Mouse (Mus musculus) layer of hippocampus, postnatal 14 days (tissue): ENCODE data around the gene Olfr1346. TPM values are rescaled to one million over a fixed set of nuclear protein-coding genes. Genes with fewer than 3 reads are reported as not detected.
"Not testable (repeated sequence)": the region's sequence is repeated elsewhere in the genome, so short reads cannot be mapped to it uniquely, and the experiment has no call there.

Experiments used
- DNase-seq, 2 experiments: peaks; one replicate each; pipeline ENCODE4 v3.0.0; 2021 to 2022; ENCODE audit warnings: low spot score in 2 of 2, mixed read lengths in 1 of 2
- long read RNA-seq, 2 experiments: library from polyadenylated mRNA; stranded (forward); transcript quantifications; one replicate each; pipeline ENCODE4 v2.0.0; 2021
- total RNA-seq, 2 experiments: library from RNA; stranded (reverse); gene quantifications; 2 replicates each; pipeline ENCODE4 v1.2.3; 2021

Olfr1346 gene
- not detected for total RNA-seq
- long read RNA-seq, experiment 1: 0 reads
- long read RNA-seq, experiment 2: 0 reads

DNA sequence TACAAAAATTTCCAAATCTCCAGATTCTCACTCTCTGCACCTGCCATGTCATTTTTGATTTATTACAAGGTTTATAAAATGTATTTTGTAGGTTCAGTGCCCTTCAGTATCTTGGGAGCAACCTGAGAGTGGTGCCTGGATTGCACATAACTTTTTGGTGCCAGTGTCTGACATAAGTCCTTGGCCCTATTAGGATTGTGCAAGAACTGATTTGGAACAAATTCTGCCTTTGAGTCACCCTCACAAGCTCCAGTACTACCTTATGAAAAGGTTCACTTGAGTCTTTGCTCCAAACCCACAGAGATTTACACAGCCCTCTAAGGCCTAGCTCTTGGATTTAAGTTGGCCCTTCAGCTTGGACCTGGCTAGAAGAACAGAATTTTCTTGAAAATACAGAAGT lies at the start of gene Olfr1346:
Gene Olfr1346, plus strand, starts transcription at position 151 of the 400 bp plus-strand sequence.
- DNase-seq: no peak

GRCm38 (mm10) chr7:6419894-6420293 lies 47.0 kb upstream of the Olfr1346 start:
- DNase-seq: no peak

DNA sequence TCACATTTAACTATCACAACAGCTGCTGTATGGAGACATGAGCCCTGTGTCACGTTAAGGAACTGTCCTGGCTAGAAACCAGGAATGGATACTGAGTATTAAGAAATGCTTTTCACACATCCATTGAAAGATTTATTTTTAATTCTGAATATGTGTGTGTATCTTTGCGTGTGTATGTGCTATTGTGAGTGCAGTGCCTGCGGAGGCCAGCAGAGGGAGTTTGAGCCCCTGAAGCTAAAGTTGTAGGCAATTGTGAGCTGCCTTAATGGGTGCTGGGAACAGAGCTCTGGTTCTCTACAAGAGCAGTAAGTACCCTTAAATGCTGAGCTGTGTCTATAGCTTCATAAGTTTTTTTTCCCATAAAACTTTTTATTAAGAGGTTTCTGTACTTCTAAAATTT lies 37.5 kb upstream of the Olfr1346 start:
- DNase-seq: no peak

DNA sequence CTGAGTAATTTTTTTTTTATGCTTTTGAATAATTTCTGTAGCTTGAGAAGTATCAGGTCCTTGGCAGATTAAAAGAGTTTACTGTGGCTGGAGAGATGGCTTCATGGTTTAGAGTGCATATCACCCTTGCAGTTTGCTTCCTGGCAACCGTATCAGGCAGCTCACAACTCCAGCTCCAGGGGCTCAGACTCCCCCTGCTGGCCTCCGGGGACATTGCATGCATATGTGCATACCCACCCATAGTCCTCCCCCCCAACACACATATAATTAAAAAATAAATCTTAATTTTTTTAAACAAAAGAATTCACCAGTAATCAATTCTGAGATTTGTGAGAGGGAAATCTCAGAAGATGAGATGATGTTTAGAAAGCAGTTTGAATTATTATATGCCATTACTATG lies 36.6 kb upstream of the Olfr1346 start:
- DNase-seq: no peak

- no peak for DNase-seq
These were observed 28.5 kb upstream of the Olfr1346 start, which contains the start of gene Olfr1344 for GRCm38 (mm10) chr7:6438388-6438787. TSS of gene Olfr1344 (plus strand) at chr7:6438688.

- DNase-seq: no peak
These were observed 25.7 kb upstream of the Olfr1346 start for GRCm38 (mm10) chr7:6441173-6441572.

DNA sequence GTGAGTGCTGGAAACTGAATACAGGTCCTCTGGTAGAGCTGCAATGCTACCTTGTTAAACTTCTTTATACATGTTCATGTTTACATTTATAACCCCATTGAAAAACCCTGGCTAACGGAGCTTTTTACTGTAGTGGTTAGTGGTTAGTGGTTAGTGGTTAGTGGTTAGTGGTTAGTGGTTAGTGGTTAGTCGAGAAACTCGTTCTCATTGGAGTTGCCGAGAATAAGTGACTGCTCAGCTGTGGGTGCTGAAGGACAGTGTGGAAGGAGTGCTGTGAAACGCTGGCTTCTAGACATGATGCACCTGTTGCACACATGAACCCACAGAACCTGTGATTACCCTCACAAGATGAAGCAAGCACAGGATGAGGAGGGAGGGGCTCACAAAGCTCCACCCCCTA lies 19.1 kb upstream of the Olfr1346 start:
- no peak for DNase-seq

GRCm38 (mm10) chr7:6455868-6456267 lies 11.0 kb upstream of the Olfr1346 start, which contains the start of gene Olfr1336:
TSS of gene Olfr1336 (plus strand) at chr7:6456168.
- DNase-seq: no peak

- DNase-seq: no peak
These were observed 10.5 kb upstream of the Olfr1346 start for GRCm38 (mm10) chr7:6456399-6456798.

DNA sequence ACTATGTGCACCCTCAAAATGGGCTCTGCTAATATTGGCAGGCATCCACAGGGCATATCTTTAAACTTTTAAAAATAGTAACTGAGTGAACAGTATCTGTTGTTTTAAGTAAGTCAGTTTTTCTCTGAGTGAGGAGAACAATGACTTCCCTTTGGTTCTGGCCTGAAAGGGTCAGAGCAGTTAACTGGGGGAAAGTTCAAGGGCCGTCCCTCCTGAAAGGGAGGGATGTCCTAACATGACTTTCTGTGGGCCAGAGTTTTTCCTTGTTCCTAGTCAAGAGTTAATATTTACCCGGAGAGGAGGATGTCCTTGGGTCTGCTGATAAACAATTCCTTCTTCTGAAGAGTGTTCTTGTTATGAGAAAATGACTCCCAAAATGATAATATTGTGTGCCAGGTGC lies 10.7 kb downstream of the Olfr1346 start:
- DNase-seq: not testable (repeated sequence)

DNA sequence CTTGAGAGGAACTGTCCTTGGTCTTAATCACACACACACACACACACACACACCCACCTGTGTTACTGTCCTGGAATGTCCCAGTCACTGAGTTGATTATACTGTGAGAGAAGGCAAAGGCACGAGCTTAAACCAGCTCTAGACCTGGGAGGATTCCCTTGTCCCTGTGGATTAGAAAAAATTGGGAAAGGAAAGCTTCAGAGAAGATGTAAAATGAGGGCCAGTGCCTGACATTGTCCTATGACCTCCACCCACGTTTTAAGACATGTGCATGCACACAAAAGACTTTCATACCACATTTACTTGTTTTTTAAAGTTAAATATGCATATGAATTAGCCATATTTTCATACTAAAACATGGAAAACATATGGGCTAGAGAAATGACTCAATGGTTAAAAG lies 19.9 kb downstream of the Olfr1346 start, which contains the start of gene Olfr5:
Gene Olfr5, minus strand, starts transcription at position 101 of the 400 bp plus-strand sequence.
- no peak for DNase-seq

DNA sequence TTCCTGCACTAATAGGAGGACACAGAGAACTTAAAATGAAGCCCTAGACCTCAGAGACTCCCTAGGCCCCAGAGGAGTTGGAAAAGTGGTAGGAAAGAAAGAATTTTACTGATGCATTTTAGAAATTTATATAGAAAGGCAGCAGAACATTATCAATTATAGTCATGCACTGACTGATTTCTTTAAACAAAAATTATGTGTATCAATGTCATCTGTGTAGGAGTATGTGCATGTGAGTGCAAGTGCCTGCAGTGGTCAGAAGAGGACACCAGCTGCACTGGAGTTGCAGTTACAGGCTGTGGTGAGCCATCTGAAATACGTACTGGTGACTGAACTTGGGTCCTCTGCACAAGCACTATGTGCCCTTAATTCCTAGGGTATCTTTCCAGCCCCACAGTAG lies 32.8 kb downstream of the Olfr1346 start, which contains the start of gene Olfr1347:
Gene Olfr1347, minus strand, starts transcription at position 101 of the 400 bp plus-strand sequence.
- DNase-seq: no peak

GRCm38 (mm10) chr7:6508648-6509047 lies 41.7 kb downstream of the Olfr1346 start, which contains the start of gene Olfr1348:
TSS of gene Olfr1348 (minus strand) at chr7:6508748.
- DNase-seq: no peak

DNA sequence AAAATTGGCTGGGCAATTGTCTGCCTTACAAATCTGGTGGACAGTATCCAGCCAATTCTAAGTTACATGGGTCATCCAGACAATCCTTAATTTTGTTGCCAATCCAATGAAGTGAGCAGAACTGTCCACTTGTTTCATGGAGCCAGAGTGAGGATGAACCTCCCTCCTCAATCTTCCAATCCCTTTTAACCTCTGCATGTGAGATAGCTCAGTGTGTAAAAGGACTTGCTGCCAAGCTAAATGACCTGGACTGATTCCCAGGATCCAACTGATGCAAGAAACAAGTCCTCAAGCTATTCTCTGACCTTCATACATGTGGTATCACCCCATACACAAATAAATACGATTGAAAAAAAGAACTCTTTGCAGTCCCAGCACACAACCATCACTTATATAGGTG lies 54.8 kb downstream of the Olfr1346 start:
- DNase-seq: no peak

DNA sequence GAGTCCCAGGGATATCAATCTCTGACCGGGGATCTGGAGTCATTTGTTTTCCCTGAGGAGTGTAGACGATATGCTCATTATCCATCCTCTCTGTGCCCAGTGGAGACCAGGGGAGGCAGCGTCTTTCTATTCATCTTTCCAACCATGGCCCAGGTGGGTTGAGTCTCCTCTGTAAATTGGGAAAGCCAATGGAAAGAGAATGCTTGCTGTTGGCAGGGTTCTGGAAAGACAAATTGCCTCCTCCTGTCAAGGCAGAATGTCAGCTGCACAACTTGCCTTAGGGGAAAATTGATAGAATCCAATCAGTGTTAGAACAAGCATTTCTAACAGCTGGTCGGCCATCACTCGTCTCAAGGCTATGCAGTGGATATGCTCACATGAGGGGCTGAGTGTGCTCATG lies 55.9 kb downstream of the Olfr1346 start, which contains the start of gene Olfr1349:
Gene Olfr1349, minus strand, starts transcription at position 101 of the 400 bp plus-strand sequence.
- no peak for DNase-seq

GRCm38 (mm10) chr7:6525001-6525400 lies 58.1 kb downstream of the Olfr1346 start:
- no peak for DNase-seq

GRCm38 (mm10) chr7:6526141-6526540 lies 59.2 kb downstream of the Olfr1346 start:
- DNase-seq: peak; percentile 4

Other genes starting within 250 kb of the Olfr1346 start
- not detected for gene Zscan5b, start 244.8 kb upstream of the Olfr1346 start, total RNA-seq
- not detected for gene Epp13, start 214.4 kb upstream of the Olfr1346 start, total RNA-seq
- gene Zfp667, start 180.5 kb upstream of the Olfr1346 start, total RNA-seq: 10 to 100 TPM; 13.7 to 13.8 TPM
- 10 to 100 TPM in 1 of 2 experiments, 1 to 10 TPM in 1; 9.8 to 10.9 TPM for gene Zfp583, start 135.8 kb upstream of the Olfr1346 start, total RNA-seq
- 1 to 10 TPM; 5.0 to 6.6 TPM for gene Gm3854, start 123.3 kb upstream of the Olfr1346 start, total RNA-seq
- gene Zfp78, start 103.8 kb upstream of the Olfr1346 start, total RNA-seq: 1 to 10 TPM; 4.1 to 5.9 TPM
- gene Zfp28, start 83.8 kb upstream of the Olfr1346 start, total RNA-seq: 1 to 10 TPM; 5.7 to 5.9 TPM
- 10 to 100 TPM; 21.0 to 21.7 TPM for gene Smim17, start 68.4 kb upstream of the Olfr1346 start, total RNA-seq
- gene Gm20715, start 56.8 kb upstream of the Olfr1346 start, total RNA-seq: under 1 TPM; 0.29 to 0.35 TPM
- 1 to 10 TPM; 1.2 TPM for gene Olfr1344, start 28.4 kb upstream of the Olfr1346 start, total RNA-seq
- gene Olfr1336, start 10.9 kb upstream of the Olfr1346 start, total RNA-seq: under 1 TPM in 1 of 2 experiments, not detected in 1; 0.05 TPM
- gene Olfr5, start 19.8 kb downstream of the Olfr1346 start, total RNA-seq: not detected
- gene Olfr1347, start 32.7 kb downstream of the Olfr1346 start, total RNA-seq: not detected
- gene Olfr1348, start 41.6 kb downstream of the Olfr1346 start, total RNA-seq: not detected
- gene Olfr1349, start 55.8 kb downstream of the Olfr1346 start, total RNA-seq: not detected
- not detected for gene Olfr1350, start 97.7 kb downstream of the Olfr1346 start, total RNA-seq
- 1 to 10 TPM; 5.6 to 6.8 TPM for gene Zim1, start 229.3 kb downstream of the Olfr1346 start, total RNA-seq